Mouse (Mus musculus): ENCODE measurements around the gene Ofd1. TPM values are rescaled to one million over a fixed set of nuclear protein-coding genes. Genes with fewer than 3 reads are reported as not detected.

Ofd1 gene
- polyA plus RNA-seq (2012; rRNA removed), result 5.0 and 5.1 TPM in 2 replicates

- DNase-seq (ENCODE audit: low spot score), result peak; percentile 75
Measured at GRCm38 (mm10) chrX:166440616-166441063, at the start of gene Ofd1. Ofd1 (minus strand) TSS chrX:166440704.

- DNase-seq (ENCODE audit: low spot score), result peak; percentile 71
Measured at GRCm38 (mm10) chrX:166479365-166479983, 39.0 kb upstream of the Ofd1 start, which contains the start of gene Rab9. Rab9 (minus strand) TSS chrX:166479867.

GRCm38 (mm10) chrX:166478631-166479364 is 38.3 kb upstream of the Ofd1 start:
- no peak for DNase-seq (ENCODE audit: low spot score)

GRCm38 (mm10) chrX:166477393-166477792 is 36.9 kb upstream of the Ofd1 start:
- DNase-seq (ENCODE audit: low spot score), result no peak

GRCm38 (mm10) chrX:166472612-166473011 is 32.1 kb upstream of the Ofd1 start:
- no peak for DNase-seq (ENCODE audit: low spot score)

GRCm38 (mm10) chrX:166468321-166468720 is 27.8 kb upstream of the Ofd1 start:
- DNase-seq (ENCODE audit: low spot score), result no peak

- no peak for DNase-seq (ENCODE audit: low spot score)
Measured at GRCm38 (mm10) chrX:166455525-166455924, 15.0 kb upstream of the Ofd1 start.

GRCm38 (mm10) chrX:166454331-166454730 is 13.8 kb upstream of the Ofd1 start:
- no peak for DNase-seq (ENCODE audit: low spot score)

- no peak for DNase-seq (ENCODE audit: low spot score)
Measured at GRCm38 (mm10) chrX:166453532-166453931, 13.0 kb upstream of the Ofd1 start.

GRCm38 (mm10) chrX:166444552-166444951 is 4.0 kb upstream of the Ofd1 start:
- no peak for DNase-seq (ENCODE audit: low spot score)

- peak; percentile 22 for DNase-seq (ENCODE audit: low spot score)
Measured at GRCm38 (mm10) chrX:166440036-166440615, 378 bp downstream of the Ofd1 start, which contains the start of gene Trappc2. Trappc2 (plus strand) TSS chrX:166440574.

- DNase-seq (ENCODE audit: low spot score), result no peak
Measured at GRCm38 (mm10) chrX:166434812-166435211, 5.7 kb downstream of the Ofd1 start.

GRCm38 (mm10) chrX:166416196-166416595 is 24.3 kb downstream of the Ofd1 start:
- no peak for DNase-seq (ENCODE audit: low spot score)

GRCm38 (mm10) chrX:166407865-166408264 is 32.6 kb downstream of the Ofd1 start:
- DNase-seq (ENCODE audit: low spot score), result no peak

- DNase-seq (ENCODE audit: low spot score), result no peak
Measured at GRCm38 (mm10) chrX:166393753-166394152, 46.8 kb downstream of the Ofd1 start.

- DNase-seq (ENCODE audit: low spot score), result no peak
Measured at GRCm38 (mm10) chrX:166386656-166387055, 53.8 kb downstream of the Ofd1 start.

- DNase-seq (ENCODE audit: low spot score), result no peak
Measured at GRCm38 (mm10) chrX:166384935-166385334, 55.6 kb downstream of the Ofd1 start.

- DNase-seq (ENCODE audit: low spot score), result no peak
Measured at GRCm38 (mm10) chrX:166383606-166384005, 56.9 kb downstream of the Ofd1 start.

- no peak for DNase-seq (ENCODE audit: low spot score)
Measured at GRCm38 (mm10) chrX:166378652-166379051, 61.9 kb downstream of the Ofd1 start.

- DNase-seq (ENCODE audit: low spot score), result no peak
Measured at GRCm38 (mm10) chrX:166376681-166377328, 63.7 kb downstream of the Ofd1 start.

- DNase-seq (ENCODE audit: low spot score), result no peak
Measured at GRCm38 (mm10) chrX:166365458-166366213, 74.9 kb downstream of the Ofd1 start.

All from urinary bladder, adult 2 months (tissue).